Comparison of ENCODE assay signal across 10 mouse cellular contexts in the genomic region with DNA sequence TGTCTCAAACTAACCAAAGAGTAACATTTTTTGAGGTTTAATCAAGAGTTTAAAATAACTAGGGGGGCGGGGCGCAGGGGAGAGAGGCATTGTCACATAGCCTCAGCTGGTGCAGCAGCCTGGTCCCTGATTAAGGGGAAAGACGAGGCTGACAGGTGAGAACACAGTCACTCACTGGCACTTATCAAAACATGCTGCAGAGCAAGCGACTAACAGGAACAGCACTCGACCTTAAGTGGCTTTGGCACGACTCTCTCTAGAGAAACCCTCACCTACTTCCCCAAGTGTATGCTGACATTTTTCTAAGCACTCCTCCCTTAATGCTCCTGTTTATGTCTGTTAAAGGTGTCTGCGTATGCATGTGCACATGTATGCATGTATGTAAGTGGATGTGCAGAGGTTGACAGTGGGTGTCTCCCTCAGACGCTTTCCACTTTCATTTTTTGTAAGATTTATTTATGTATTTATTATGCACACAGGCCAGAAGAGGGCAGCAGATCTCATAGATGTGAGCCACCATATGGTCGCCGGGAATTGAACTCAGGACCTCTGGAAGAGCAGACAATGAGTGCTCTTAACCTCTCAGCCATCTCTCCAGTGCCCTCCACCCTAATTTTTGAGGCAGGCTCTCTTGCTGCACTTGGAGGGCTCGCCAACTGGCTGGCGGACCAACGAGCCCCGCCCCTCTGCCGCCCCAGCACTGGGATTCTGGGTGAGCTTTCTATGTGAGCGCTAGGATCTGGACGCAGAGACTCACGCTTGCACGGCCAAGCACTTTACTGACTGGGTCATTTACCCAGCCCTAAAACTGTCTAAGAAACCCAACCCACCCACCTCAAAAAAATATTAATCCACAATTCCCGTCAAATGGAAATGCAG. TPM values are rescaled to one million over a fixed set of nuclear protein-coding genes. Genes with fewer than 3 reads are reported as not detected.
DNase-seq lines count a peak whose midpoint lies in the region; ATAC-seq and TF ChIP-seq lines count a peak whose summit lies in the region.
"Had no signal": no experiment of that assay in that cellular context is flagged by ENCODE, and none has a peak within 500 bp of the region (broad histone marks: within the 10 kb centered on the region; RNA-seq: fewer than 3 reads in every experiment).

No protein-coding gene starts in this region.

- no peaks in the 10 kb centered on the region for H3K4me1 ChIP-seq in liver, postnatal 0 days (ENCODE audit: insufficient read depth)
- H3K4me1 ChIP-seq in liver, embryonic 12.5 days = no peaks in the 10 kb centered on the region
- no peaks in the 10 kb centered on the region for H3K4me1 ChIP-seq in forebrain, embryonic 14.5 days (ENCODE audit: control insufficient read depth, insufficient read depth, low read length)
- H3K4me1 ChIP-seq: forebrain, embryonic 15.5 days had no signal

- H3K27me3 ChIP-seq in liver, postnatal 0 days (ENCODE audit: insufficient read depth, low read length) = no peaks in the 10 kb centered on the region
- no peaks in the 10 kb centered on the region for H3K27me3 ChIP-seq in liver, embryonic 12.5 days (replicated peaks)
- no peaks in the 10 kb centered on the region for H3K27me3 ChIP-seq in forebrain, embryonic 14.5 days (replicated peaks; ENCODE audit: control insufficient read depth, insufficient read depth, low read length)
- H3K27me3 ChIP-seq: forebrain, embryonic 15.5 days had no signal

- ATAC-seq in liver, postnatal 0 days = no peak
- ATAC-seq in liver, embryonic 12.5 days = no peak
- ATAC-seq in megakaryocyte-erythroid progenitor cell, adult 5-6 weeks (replicated peaks; ENCODE audit: low FRiP score, low TSS enrichment, poor library complexity, severe bottlenecking) = peak; percentile 64
- no peak for ATAC-seq in forebrain, embryonic 14.5 days
- ATAC-seq: forebrain, embryonic 15.5 days had no signal

- peaks cover 22% of the 10 kb centered on the region for H3K36me3 ChIP-seq in liver, postnatal 0 days (replicated peaks; ENCODE audit: insufficient read depth, low read length)
- peaks cover 56% of the 10 kb centered on the region for H3K36me3 ChIP-seq in liver, embryonic 12.5 days
- peaks cover 49% of the 10 kb centered on the region for H3K36me3 ChIP-seq in forebrain, embryonic 14.5 days (ENCODE audit: control insufficient read depth, insufficient read depth, low read length)

- peak; percentile 52 for TF ChIP-seq CTCF in liver, postnatal 0 days (IDR thresholded peaks at IDR 0.05; ENCODE audit: low read depth)

- H3K4me2 ChIP-seq in liver, postnatal 0 days (ENCODE audit: low read depth, low read length) = peak overlapping the region; percentile 9; the same call in 1 of the 2 replicates
- no peak overlapping the region for H3K4me2 ChIP-seq in liver, embryonic 12.5 days
- H3K4me2 ChIP-seq in forebrain, embryonic 14.5 days (ENCODE audit: low read length) = no peak overlapping the region
- H3K4me2 ChIP-seq: forebrain, embryonic 15.5 days had no signal

- no peak for TF ChIP-seq EP300 in liver, postnatal 0 days (IDR thresholded peaks at IDR 0.05; ENCODE audit: low read depth)

- 80% methylated on average over 20 of the region's 20 CpGs for WGBS in liver, postnatal 0 days (ENCODE audit: insufficient replicate concordance)
- 73% methylated on average over 20 of the region's 20 CpGs for WGBS in liver, embryonic 12.5 days (ENCODE audit: insufficient replicate concordance)
- WGBS in forebrain, embryonic 14.5 days = 90% methylated on average over 20 of the region's 20 CpGs

- no peaks in the 10 kb centered on the region for H3K9me3 ChIP-seq in liver, postnatal 0 days (ENCODE audit: low read length)
- H3K9me3 ChIP-seq in liver, embryonic 12.5 days (replicated peaks) = no peaks in the 10 kb centered on the region
- no peaks in the 10 kb centered on the region for H3K9me3 ChIP-seq in forebrain, embryonic 14.5 days (replicated peaks; ENCODE audit: control insufficient read depth, low read length)
- H3K9me3 ChIP-seq: forebrain, embryonic 15.5 days had no signal

- no peak overlapping the region for H3K4me3 ChIP-seq in liver, postnatal 0 days (ENCODE audit: low read depth, low read length)
- no peak overlapping the region for H3K4me3 ChIP-seq in liver, embryonic 12.5 days
- no peak overlapping the region for H3K4me3 ChIP-seq in forebrain, embryonic 14.5 days (ENCODE audit: low read depth, low read length)
- H3K4me3 ChIP-seq: forebrain, embryonic 15.5 days had no signal

- H3K9ac ChIP-seq in liver, postnatal 0 days (replicated peaks) = no peak overlapping the region
- no peak overlapping the region for H3K9ac ChIP-seq in liver, embryonic 12.5 days
- no peak overlapping the region for H3K9ac ChIP-seq in forebrain, embryonic 14.5 days (ENCODE audit: low read length)
- H3K9ac ChIP-seq: forebrain, embryonic 15.5 days had no signal

- DNase-seq in liver, postnatal 0 days = no peak
- DNase-seq in ZHBTc4 (ENCODE audit: low read depth, low spot score) = peak; percentile 43
- DNase-seq in heart, postnatal 4 days = peak; percentile 56
- no peak for DNase-seq in urinary bladder, postnatal 14 days (ENCODE audit: low spot score)
- DNase-seq in forebrain, embryonic 14.5 days (ENCODE audit: low spot score) = no peak
- DNase-seq in urinary bladder, postnatal 4 days (ENCODE audit: low spot score in 2 of 2) = no peak
- DNase-seq: cerebellum, postnatal 25 days had no signal

- H3K27ac ChIP-seq in liver, postnatal 0 days (ENCODE audit: low read depth) = no peak overlapping the region
- H3K27ac ChIP-seq in liver, embryonic 12.5 days = no peak overlapping the region
- no peak overlapping the region for H3K27ac ChIP-seq in forebrain, embryonic 14.5 days (ENCODE audit: low read depth, low read length)
- H3K27ac ChIP-seq: forebrain, embryonic 15.5 days had no signal

RNA-seq across cellular contexts. Expression of a gene that starts 22.8 kb away (rescaled TPM):
- 2.1 and 4.4 TPM in 2 replicates for polyA plus RNA-seq in liver, postnatal 0 days (2015; fragmentation: Nextera tagmentation; extraction: Ambion mirVana)
- polyA plus RNA-seq in liver, embryonic 12.5 days (2016; fragmentation: Nextera tagmentation; extraction: Ambion mirVana) = 3.5 and 3.9 TPM in 2 replicates
- total RNA-seq in heart, postnatal 4 days (2021) = 100 to 1,000 TPM; 944 to 986 TPM
- 2.8 and 9.2 TPM in 2 replicates for total RNA-seq in megakaryocyte-erythroid progenitor cell, adult 5-6 weeks (2014; fragmentation: Nextera tagmentation)
- total RNA-seq in megakaryocyte-erythroid progenitor cell, adult 5-6 weeks (2017) = 1.0 and 1.9 TPM in 2 replicates
- polyA plus RNA-seq in forebrain, embryonic 14.5 days (2014; fragmentation: Nextera tagmentation; extraction: Ambion mirVana) = 0.82 and 1.0 TPM in 2 replicates

RNA-seq across cellular contexts. Expression of a gene that starts 23.1 kb away (rescaled TPM):
- 195 and 199 TPM in 2 replicates for polyA plus RNA-seq in liver, postnatal 0 days (2015; fragmentation: Nextera tagmentation; extraction: Ambion mirVana)
- polyA plus RNA-seq in liver, embryonic 12.5 days (2016; fragmentation: Nextera tagmentation; extraction: Ambion mirVana) = 292 TPM in 2 replicates
- 100 to 1,000 TPM; 733 to 785 TPM for total RNA-seq in heart, postnatal 4 days (2021)
- total RNA-seq in megakaryocyte-erythroid progenitor cell, adult 5-6 weeks (2014; fragmentation: Nextera tagmentation) = 185 and 246 TPM in 2 replicates
- 162 and 168 TPM in 2 replicates for total RNA-seq in megakaryocyte-erythroid progenitor cell, adult 5-6 weeks (2017)
- 143 and 158 TPM in 2 replicates for polyA plus RNA-seq in forebrain, embryonic 14.5 days (2014; fragmentation: Nextera tagmentation; extraction: Ambion mirVana)

Comparison
In these comparisons a context has a peak if more than half of its experiments do, and no peak if none do; other contexts are left out.
1. DNase-seq: peak in ZHBTc4 (single experiment) and heart, postnatal 4 days (single experiment); none in liver, postnatal 0 days (single experiment), urinary bladder, postnatal 14 days (single experiment), forebrain, embryonic 14.5 days (single experiment) and urinary bladder, postnatal 4 days (0 of 2).